Mouse (Mus musculus): ENCODE measurements around the gene Brsk1.

Brsk1 gene

GRCm38 (mm10) chr7:4740309-4740727 is 49.9 kb downstream of the Brsk1 start:
- no peak for DNase-seq

- peak; percentile 37 for DNase-seq
Observed at GRCm38 (mm10) chr7:4741151-4741550, 50.7 kb downstream of the Brsk1 start.

DNA sequence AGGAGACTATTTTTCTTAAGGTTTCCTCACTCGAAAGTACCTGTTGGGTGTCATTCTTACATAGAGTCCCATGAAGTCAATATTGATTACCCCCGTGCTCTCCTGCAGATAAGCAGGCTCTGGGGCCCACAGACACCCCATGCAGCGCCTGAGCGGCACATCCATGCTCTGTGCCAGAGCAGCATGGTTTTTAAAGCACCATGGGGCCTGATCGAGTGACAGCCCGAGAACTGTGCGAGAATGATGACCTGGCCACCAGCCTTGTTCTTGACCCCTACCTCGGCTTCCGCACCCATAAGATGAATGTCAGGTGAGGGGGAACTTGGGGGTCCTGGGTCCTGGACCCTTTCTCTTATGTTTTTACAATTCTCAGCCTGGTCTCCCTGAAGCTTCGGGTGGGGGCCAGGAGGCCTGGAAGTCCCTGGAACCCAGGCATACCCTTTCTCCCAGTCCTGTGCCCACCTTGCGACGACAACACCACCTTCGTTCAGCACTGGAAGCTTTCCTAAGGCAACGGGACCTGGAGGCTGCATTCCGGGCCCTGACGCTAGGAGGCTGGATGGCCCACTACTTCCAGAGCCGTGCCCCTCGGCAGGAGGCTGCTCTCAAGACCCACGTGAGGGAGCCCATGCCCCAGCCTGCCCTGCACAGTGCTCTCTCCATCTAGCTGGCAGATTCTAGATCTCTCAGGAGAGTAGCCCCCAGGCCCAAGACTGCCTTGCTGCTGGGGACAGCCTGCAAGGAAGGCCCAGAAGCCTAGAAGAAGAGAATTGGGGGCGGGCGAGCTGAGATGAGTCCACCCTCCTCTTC is 51.5 kb downstream of the Brsk1 start:
- DNase-seq: no peak

DNA sequence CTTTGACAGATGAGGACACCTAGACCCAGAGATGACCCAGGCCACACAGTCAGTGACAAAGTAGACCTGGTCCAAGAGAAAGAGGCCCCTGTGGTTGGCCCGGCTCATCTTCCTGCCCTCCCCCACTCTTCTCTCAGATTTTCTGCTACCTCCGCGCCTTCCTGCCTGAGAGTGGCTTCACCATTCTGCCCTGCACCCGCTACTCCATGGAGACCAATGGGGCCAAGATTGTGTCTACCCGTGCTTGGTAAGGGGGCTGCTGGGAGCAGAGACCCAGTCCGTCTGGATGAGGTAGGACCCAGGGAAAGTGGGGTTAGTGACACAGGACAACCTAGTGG is 52.0 kb downstream of the Brsk1 start:
- no peak for DNase-seq

DNA sequence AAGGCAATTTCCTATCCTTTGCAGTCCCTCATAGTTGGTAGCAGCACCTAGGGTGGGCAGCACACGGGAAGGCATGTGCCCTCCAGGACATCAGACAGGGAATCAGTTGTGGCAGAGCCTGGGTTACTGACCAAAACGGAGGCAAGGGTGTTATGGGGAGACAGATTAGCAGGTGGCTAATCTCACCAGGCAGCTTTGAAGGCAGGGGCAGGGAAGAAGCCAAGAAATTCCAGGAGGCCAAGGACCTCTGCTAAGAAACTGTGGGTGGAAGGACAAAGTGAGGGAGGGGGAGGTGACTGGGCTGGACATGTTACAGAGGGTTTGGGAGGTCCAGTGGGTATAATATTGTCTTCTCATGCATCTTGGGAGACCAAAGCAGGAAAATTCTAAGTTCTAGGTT is 53.0 kb downstream of the Brsk1 start:
- no peak for DNase-seq

DNA sequence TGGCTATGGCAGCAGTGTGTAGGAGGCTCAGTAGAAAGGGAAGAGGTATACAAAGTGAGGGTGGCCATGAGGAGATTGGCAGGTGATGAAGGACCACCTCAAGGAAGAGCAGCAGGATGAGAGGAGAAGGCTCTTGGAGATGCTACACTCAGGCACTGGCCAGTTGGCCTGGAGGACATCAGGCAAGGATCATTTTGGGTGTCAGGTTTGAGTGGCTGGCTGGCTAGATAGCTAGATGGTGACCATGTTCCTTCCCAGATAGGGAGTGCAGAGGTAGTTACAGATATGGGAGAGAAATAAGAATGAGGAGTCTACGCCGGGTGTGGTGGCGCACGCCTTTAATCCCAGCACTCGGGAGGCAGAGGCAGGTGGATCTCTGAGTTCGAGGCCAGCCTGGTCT is 54.5 kb downstream of the Brsk1 start:
- no peak for DNase-seq

- no peak for DNase-seq
Observed at GRCm38 (mm10) chr7:4746326-4746980, 56.0 kb downstream of the Brsk1 start.

DNA sequence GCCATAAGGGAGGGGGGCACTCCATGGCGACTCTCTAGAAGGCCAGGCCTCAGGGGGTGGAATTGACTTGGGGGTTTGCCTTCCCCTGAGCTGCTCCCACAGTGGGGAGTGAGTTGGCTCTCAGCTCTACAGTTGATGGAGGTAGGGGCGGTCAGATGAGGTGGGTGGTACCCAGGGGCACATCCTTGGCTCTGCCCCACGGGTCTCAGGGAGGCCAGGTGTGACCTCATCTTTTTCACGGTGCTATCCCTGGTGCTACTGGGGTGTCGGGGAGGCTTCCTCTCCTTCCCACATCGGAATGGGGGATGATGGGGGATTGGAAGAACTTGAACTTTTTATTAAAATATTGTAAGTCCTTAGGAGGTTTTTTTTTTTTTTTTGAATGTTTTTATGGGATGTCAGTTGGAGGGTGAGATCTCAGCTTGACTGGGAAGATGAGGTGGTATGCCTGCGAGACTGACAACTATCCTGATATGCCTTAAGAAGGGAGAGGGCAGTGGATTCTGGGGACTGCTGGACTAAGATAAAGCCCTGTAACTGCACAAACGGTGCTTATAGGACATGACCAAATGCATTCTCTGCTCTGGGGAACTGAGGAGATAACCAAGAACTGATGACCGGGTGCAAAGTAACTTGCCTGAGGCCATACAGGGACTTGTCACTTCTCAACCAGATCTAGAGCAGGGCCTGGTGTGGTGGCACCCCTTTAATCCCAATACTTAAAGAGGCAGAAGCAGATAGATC is 56.9 kb downstream of the Brsk1 start:
- no peak for DNase-seq

DNA sequence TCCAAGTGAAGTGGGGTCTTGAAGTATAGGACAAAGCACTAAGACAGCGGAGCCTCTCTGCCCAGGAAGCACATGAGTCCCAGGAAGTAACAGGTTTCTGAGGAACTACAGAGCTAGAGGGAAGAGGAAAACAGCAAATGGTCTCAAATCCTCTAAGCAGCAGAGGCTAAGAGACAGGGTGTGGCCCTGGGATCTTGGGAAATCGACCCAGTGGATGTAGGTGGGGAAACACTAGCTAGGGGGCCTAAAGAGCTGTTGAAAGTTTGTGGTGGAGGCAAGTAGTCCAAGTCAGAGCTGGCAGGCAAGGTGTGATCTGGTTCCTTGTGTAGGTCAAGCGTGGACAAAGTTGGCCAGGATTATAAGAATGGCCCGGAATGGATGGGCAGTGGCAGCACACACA is 57.9 kb downstream of the Brsk1 start:
- no peak for DNase-seq

DNA sequence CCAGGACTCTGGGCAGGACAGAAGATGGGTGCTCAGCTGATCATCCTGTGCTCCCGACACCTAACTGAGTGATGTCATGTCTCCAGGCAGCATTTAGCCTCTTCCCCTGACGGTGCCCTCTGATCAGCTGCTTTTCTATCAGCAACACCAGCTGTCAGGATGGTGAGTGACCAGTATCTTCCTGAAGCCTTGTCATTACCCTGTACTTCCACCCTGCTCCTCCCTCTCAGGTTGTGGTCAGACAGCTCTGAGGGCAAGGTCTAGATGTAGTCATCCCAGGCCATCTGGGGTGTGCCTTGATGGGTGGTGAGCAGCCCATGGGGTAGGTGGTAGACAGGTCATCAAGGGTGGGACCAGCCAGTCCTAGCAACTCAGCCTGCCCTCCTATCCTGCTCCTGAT is 58.8 kb downstream of the Brsk1 start:
- no peak for DNase-seq

- peak; percentile 69 for DNase-seq
Observed at GRCm38 (mm10) chr7:4751971-4752820, 61.8 kb downstream of the Brsk1 start.

DNA sequence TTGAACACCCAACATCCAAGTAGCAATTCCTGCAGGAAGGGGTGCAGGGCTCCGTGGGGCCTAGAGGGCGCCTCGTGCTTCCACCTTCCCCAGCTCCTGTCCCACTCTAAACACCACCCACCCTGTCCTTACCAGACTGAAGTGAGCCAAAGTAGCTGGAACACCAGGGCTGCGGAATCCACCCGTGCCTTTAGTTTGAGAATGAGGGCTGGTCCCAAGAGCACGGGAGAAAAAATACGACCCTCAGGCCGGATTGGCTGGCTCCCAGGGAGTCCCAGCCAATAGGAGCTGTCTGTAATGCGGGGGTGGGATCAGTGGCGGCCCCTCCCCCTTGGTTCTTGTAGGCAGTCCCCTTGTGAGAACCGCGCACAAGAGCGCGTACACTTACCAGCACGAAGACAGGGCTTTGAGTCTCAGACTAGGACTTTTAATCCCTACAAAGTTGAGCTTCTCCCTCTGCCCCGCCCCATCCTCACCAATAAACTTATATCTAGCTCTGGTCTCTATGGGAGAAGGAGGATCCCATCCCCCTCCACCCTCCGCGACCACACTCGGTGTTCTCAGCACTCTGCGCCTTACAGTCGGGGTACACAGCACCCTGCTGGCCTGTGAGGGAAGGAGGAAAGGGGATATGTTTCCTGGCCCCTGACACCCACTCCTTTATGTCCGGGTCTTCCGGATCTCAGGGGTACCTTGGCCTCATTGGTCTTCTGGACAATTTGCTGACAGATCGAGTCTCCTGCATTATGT is 62.6 kb downstream of the Brsk1 start, which contains the start of gene Cox6b2:
TSS of gene Cox6b2 (minus strand) at position 274 of the 750 bp plus-strand sequence.
- peak; percentile 93 for DNase-seq

- DNase-seq: no peak
Observed at GRCm38 (mm10) chr7:4759670-4760069, 69.3 kb downstream of the Brsk1 start.

GRCm38 (mm10) chr7:4764946-4765710 is 74.7 kb downstream of the Brsk1 start:
- DNase-seq: no peak

Measured in thymus, postnatal 4 days (tissue).